In genomic region chr4:106148866-106149265, GRCm38 (mm10) we compare ENCODE assay signal across 18 mouse cellular contexts.
"Had no signal": no experiment of that assay in that cellular context is flagged by ENCODE, and none has a peak within 500 bp of the region (broad histone marks: within the 10 kb centered on the region; RNA-seq: fewer than 3 reads in every experiment).

No protein-coding gene starts in this region.

- H3K27me3 ChIP-seq: lung, embryonic 15.5 days; midbrain, embryonic 12.5 days; neural tube, embryonic 13.5 days; neural tube, embryonic 15.5 days; stomach, embryonic 15.5 days had no signal

- H3K36me3 ChIP-seq: lung, embryonic 15.5 days; midbrain, embryonic 10.5 days; midbrain, embryonic 12.5 days; neural tube, embryonic 13.5 days; neural tube, embryonic 15.5 days; stomach, embryonic 15.5 days had no signal

- H3K27ac ChIP-seq: lung, embryonic 15.5 days; midbrain, embryonic 10.5 days; midbrain, embryonic 12.5 days; neural tube, embryonic 13.5 days; neural tube, embryonic 15.5 days; stomach, embryonic 15.5 days; stomach, postnatal 0 days had no signal

- H3K4me1 ChIP-seq: lung, embryonic 15.5 days; midbrain, embryonic 10.5 days; neural tube, embryonic 13.5 days; stomach, embryonic 15.5 days had no signal

- DNase-seq: liver, postnatal 0 days; lung, adult 2 months; lung, postnatal 4 days; midbrain, embryonic 14.5 days; right cerebral cortex, postnatal 14 days; thymus, adult 2 months; thymus, postnatal 25 days; thymus, postnatal 4 days had no signal

- ATAC-seq: liver, postnatal 0 days; lung, postnatal 0 days; midbrain, embryonic 16.5 days had no signal

- H3K4me2 ChIP-seq: lung, embryonic 15.5 days; midbrain, embryonic 12.5 days; neural tube, embryonic 13.5 days; neural tube, embryonic 15.5 days; stomach, embryonic 15.5 days had no signal

- H3K4me3 ChIP-seq: lung, embryonic 15.5 days; midbrain, embryonic 10.5 days; midbrain, embryonic 12.5 days; myocyte; neural tube, embryonic 13.5 days; neural tube, embryonic 15.5 days; stomach, embryonic 15.5 days had no signal

- H3K9me3 ChIP-seq: lung, embryonic 15.5 days; midbrain, embryonic 12.5 days; neural tube, embryonic 13.5 days; neural tube, embryonic 15.5 days; stomach, embryonic 15.5 days had no signal

- H3K9ac ChIP-seq: liver, postnatal 0 days; lung, embryonic 15.5 days; midbrain, embryonic 12.5 days; neural tube, embryonic 13.5 days; neural tube, embryonic 15.5 days; stomach, embryonic 15.5 days had no signal
